Mouse (Mus musculus): Measurements from ENCODE around the gene Ctnnbip1. TPM values are rescaled to one million over a fixed set of nuclear protein-coding genes. Genes with fewer than 3 reads are reported as not detected.

Ctnnbip1 gene
- polyA plus RNA-seq, 1 experiment from 2014 or later = 56.2 TPM

DNA sequence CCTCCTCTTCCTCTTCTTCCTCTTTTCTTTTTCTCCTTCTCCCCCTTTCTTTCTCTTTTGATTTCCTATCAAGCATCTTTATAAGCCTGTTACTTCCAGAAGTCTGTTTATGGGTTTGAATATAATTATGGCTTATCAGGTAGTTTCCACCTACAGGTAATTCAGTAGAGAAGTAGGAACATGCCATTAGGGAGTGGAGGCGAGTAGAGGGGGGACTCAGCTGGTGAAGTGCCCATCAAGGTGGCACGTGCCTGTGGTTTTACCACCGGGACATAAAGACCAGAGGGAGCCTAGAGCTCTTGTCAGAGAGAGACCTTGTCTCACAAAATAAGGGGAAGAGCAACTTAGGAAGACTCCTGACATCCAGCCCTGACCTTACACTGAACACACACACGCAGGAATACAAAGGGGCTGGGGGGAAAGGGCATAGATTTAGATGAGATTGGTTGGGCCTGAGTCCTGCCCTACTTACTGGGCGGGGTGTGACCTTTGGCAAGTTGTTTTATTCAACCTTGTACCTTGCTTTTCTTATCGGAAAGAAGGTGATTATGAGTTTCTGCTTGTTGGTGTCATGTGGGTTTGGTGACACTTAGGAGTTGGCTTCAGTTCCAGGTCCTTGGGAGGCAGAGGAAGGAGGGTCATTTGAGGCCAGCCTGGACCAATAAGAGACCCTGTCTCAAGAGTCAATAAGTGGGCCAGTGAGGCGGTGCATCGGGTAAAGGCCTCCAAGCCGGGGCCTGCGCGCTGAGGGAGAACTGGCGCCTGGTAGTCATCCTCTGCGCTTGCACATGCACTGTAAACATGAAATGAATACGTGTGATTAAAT, 28.4 kb upstream of the Ctnnbip1 start:
- WGBS = 75% methylated on average over 14 of the region's 14 CpGs
- peaks cover 13% of the 10 kb centered on the region for H3K36me3 ChIP-seq (ENCODE audit: control insufficient read depth, insufficient read depth, low read length)
- peak; percentile 44; the same call in 1 of the 2 replicates for ATAC-seq (ENCODE audit: insufficient read depth, low FRiP score)
- H3K4me2 ChIP-seq (ENCODE audit: low read depth, low read length) = no peak overlapping the region
- no peak overlapping the region for H3K4me3 ChIP-seq (replicated peaks; ENCODE audit: low read length)
- H3K4me1 ChIP-seq (ENCODE audit: control insufficient read depth, insufficient read depth, low read length) = peaks cover 8% of the 10 kb centered on the region; the same call in 1 of the 2 replicates
- no peaks in the 10 kb centered on the region for H3K27me3 ChIP-seq (ENCODE audit: control insufficient read depth, insufficient read depth, low read length)
- no peak overlapping the region for H3K9ac ChIP-seq (ENCODE audit: low read length)
- H3K9me3 ChIP-seq (replicated peaks; ENCODE audit: control insufficient read depth, low read length) = 0 out of 2 replicates have a peak, but pooled peaks cover 3% of the 10 kb centered on the region
- H3K27ac ChIP-seq (ENCODE audit: low read length) = peak overlapping the region; percentile 31; the same call in 1 of the 2 replicates

DNA sequence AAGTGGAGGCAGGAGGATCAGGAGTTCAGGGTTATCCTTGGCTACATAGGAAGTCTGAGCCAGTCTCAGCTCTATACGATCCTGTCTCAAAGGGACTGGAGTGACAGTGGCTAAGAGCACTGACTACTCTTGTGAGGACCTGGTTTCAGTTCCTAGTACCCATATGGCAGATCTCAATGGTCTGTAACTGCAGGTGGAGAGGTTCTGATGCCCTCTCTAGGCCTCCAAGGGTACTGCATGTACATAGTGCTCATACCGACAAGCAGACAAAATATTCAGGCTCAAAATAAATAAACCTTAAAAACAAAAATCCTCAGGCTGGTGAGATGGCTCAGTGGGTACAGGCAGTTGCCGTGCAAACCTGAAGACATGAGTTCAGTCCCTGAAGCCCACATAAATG, 26.9 kb upstream of the Ctnnbip1 start:
- 96% methylated on average over 3 of the region's 3 CpGs for WGBS
- 0 out of 2 replicates have a peak, but pooled peaks cover 3% of the 10 kb centered on the region for H3K9me3 ChIP-seq (replicated peaks; ENCODE audit: control insufficient read depth, low read length)
- H3K36me3 ChIP-seq (ENCODE audit: control insufficient read depth, insufficient read depth, low read length) = peaks cover 21% of the 10 kb centered on the region
- H3K27me3 ChIP-seq (ENCODE audit: control insufficient read depth, insufficient read depth, low read length) = no peaks in the 10 kb centered on the region
- H3K9ac ChIP-seq (ENCODE audit: low read length) = no peak overlapping the region
- no peak overlapping the region for H3K4me2 ChIP-seq (ENCODE audit: low read depth, low read length)
- no peak overlapping the region for H3K4me3 ChIP-seq (replicated peaks; ENCODE audit: low read length)
- H3K4me1 ChIP-seq (ENCODE audit: control insufficient read depth, insufficient read depth, low read length) = peaks cover 6% of the 10 kb centered on the region; the same call in 1 of the 2 replicates
- no peak for ATAC-seq (ENCODE audit: insufficient read depth, low FRiP score)
- no peak overlapping the region for H3K27ac ChIP-seq (ENCODE audit: low read length)

DNA sequence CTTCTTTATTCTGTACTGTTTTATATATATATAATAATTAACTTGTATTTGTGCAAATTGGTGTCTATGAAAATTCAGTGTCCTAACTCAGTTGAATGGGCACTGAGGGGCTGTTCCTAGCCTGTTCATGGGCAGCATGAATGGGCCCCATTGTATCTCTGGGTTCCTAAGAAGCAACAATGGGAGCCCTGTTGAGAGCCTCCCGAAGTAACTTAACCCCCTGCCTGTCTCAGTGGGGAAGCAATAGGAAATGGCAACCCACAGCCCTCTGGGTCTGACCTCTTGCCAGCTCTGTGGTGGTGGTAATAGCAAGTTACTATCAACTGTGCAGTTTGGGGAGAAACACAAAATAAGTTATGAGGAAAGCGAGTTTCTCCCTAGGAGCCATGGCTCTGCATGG, 21.4 kb upstream of the Ctnnbip1 start:
- 76% methylated on average over 2 of the region's 2 CpGs for WGBS
- Histone ChIP-seq H3K27ac (ENCODE audit: low read length) (no peak overlapping the region), H3K27me3 (ENCODE audit: control insufficient read depth, insufficient read depth, low read length) (no peaks in the 10 kb centered on the region), H3K4me2 (ENCODE audit: low read depth, low read length) (no peak overlapping the region), H3K4me3 (replicated peaks; ENCODE audit: low read length) (no peak overlapping the region), H3K9ac (ENCODE audit: low read length) (no peak overlapping the region), H3K36me3 (ENCODE audit: control insufficient read depth, insufficient read depth, low read length) (peaks cover 26% of the 10 kb centered on the region), H3K9me3 (replicated peaks; ENCODE audit: control insufficient read depth, low read length) (no peaks in the 10 kb centered on the region), H3K4me1 (ENCODE audit: control insufficient read depth, insufficient read depth, low read length) (no peaks in the 10 kb centered on the region)
- peak; percentile 53; the same call in 1 of the 2 replicates for ATAC-seq (ENCODE audit: insufficient read depth, low FRiP score)

DNA sequence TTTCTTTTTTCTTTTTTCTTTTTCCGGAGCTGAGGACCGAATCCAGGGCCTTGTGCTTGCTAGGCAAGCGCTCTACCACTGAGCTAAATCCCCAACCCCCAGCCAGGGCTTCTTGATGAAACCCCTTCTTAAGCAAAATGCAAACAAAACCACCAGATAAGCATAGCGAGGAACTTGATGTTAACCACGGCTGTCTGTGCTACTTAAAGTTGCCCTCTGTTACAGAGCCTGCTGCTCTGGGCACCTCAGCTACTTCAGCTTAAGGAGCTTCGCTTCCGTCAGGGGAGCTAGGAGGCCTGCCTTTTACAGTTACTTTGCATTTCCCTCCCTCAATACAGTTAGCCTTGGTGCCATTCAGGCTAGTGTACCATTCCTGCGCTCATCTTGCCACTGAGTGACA, 19.1 kb upstream of the Ctnnbip1 start:
- no peak overlapping the region for H3K9ac ChIP-seq (ENCODE audit: low read length)
- H3K4me2 ChIP-seq (ENCODE audit: low read depth, low read length) = no peak overlapping the region
- H3K4me3 ChIP-seq (replicated peaks; ENCODE audit: low read length) = no peak overlapping the region
- ATAC-seq (ENCODE audit: insufficient read depth, low FRiP score) = no peak
- H3K27me3 ChIP-seq (ENCODE audit: control insufficient read depth, insufficient read depth, low read length) = no peaks in the 10 kb centered on the region
- H3K27ac ChIP-seq (ENCODE audit: low read length) = no peak overlapping the region
- H3K9me3 ChIP-seq (replicated peaks; ENCODE audit: control insufficient read depth, low read length) = no peaks in the 10 kb centered on the region
- 67% methylated on average over 8 of the region's 8 CpGs for WGBS
- no peaks in the 10 kb centered on the region for H3K4me1 ChIP-seq (ENCODE audit: control insufficient read depth, insufficient read depth, low read length)
- peaks cover 32% of the 10 kb centered on the region for H3K36me3 ChIP-seq (ENCODE audit: control insufficient read depth, insufficient read depth, low read length)

DNA sequence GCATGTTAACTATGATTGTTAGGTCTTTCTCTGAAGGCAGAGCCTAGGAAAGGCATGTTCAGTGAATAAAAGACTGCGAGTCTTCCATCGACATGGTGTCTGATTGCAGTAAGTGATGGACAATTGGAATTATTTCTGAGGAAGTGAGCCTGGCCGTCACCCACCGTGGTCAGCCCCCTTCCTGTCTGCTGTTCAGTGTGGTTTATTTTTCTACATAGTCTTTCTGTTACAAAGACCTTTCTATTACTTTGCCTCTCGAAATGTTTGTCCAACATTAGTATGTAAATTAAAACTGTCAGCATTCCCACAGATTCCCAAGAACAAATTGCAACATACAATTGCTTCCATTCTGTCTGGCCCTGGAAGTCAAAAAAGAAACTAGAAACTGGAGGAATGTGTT, 18.2 kb upstream of the Ctnnbip1 start:
- no peaks in the 10 kb centered on the region for H3K4me1 ChIP-seq (ENCODE audit: control insufficient read depth, insufficient read depth, low read length)
- no peak overlapping the region for H3K27ac ChIP-seq (ENCODE audit: low read length)
- no peak overlapping the region for H3K4me2 ChIP-seq (ENCODE audit: low read depth, low read length)
- no peaks in the 10 kb centered on the region for H3K9me3 ChIP-seq (replicated peaks; ENCODE audit: control insufficient read depth, low read length)
- H3K4me3 ChIP-seq (replicated peaks; ENCODE audit: low read length) = no peak overlapping the region
- H3K36me3 ChIP-seq (ENCODE audit: control insufficient read depth, insufficient read depth, low read length) = peaks cover 24% of the 10 kb centered on the region; the same call in 1 of the 2 replicates
- 81% methylated on average over 5 of the region's 5 CpGs for WGBS
- H3K27me3 ChIP-seq (ENCODE audit: control insufficient read depth, insufficient read depth, low read length) = no peaks in the 10 kb centered on the region
- no peak overlapping the region for H3K9ac ChIP-seq (ENCODE audit: low read length)
- no peak for ATAC-seq (ENCODE audit: insufficient read depth, low FRiP score)

DNA sequence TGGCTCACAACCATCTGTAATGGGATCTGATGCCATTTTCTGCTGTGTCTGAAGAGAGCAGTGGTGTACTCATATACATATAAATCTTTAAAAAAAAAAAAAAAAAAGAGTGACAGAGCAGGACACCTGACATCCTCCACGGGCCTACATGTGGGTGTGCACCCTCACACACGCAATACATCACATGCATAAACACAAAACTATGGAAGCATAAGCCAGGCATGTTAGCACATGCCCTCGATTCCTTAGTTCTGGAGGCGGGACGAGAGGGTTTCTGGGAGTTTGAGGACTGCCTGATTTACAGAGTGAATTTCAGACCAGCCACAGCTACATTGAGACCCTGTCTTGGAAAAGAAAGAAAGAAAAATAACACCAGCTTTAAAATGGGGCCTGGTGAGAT, 13.7 kb upstream of the Ctnnbip1 start:
- H3K9me3 ChIP-seq (replicated peaks; ENCODE audit: control insufficient read depth, low read length) = no peaks in the 10 kb centered on the region
- H3K4me2 ChIP-seq (ENCODE audit: low read depth, low read length) = no peak overlapping the region
- no peak overlapping the region for H3K9ac ChIP-seq (ENCODE audit: low read length)
- H3K4me3 ChIP-seq (replicated peaks; ENCODE audit: low read length) = no peak overlapping the region
- no peak for ATAC-seq (ENCODE audit: insufficient read depth, low FRiP score)
- H3K4me1 ChIP-seq (ENCODE audit: control insufficient read depth, insufficient read depth, low read length) = no peaks in the 10 kb centered on the region
- H3K27ac ChIP-seq (ENCODE audit: low read length) = peak overlapping the region; percentile 42; the same call in 1 of the 2 replicates
- no peaks in the 10 kb centered on the region for H3K27me3 ChIP-seq (ENCODE audit: control insufficient read depth, insufficient read depth, low read length)
- WGBS = 77% methylated on average over 5 of the region's 5 CpGs
- H3K36me3 ChIP-seq (ENCODE audit: control insufficient read depth, insufficient read depth, low read length) = peaks cover 12% of the 10 kb centered on the region; the same call in 1 of the 2 replicates

DNA sequence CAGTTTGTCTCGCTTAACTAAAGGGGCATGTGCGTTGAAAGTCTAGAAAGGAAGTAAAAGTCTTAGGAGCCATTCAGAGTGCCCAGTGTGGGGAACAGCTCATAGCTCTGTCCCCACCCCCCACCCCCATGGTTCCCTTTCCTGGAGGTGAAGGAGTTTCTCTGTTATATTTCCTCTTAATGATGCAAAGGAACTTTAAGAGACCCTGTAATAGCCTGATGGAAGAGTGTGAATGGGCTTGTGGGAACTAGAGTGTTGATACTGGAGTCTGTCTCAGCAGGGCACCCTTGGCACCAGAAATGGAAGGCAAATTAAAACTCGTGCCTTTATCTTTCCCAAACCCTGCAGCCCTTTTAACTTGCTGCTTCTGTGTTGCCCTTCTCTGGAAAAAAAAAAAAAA, 13.2 kb upstream of the Ctnnbip1 start:
- Histone ChIP-seq H3K4me1 (ENCODE audit: control insufficient read depth, insufficient read depth, low read length) (no peaks in the 10 kb centered on the region), H3K9me3 (replicated peaks; ENCODE audit: control insufficient read depth, low read length) (no peaks in the 10 kb centered on the region), H3K27me3 (ENCODE audit: control insufficient read depth, insufficient read depth, low read length) (no peaks in the 10 kb centered on the region), H3K36me3 (ENCODE audit: control insufficient read depth, insufficient read depth, low read length) (peaks cover 12% of the 10 kb centered on the region; the same call in 1 of the 2 replicates), H3K27ac (ENCODE audit: low read length) (peak overlapping the region; percentile 42; the same call in 1 of the 2 replicates), H3K4me3 (replicated peaks; ENCODE audit: low read length) (no peak overlapping the region), H3K9ac (ENCODE audit: low read length) (no peak overlapping the region), H3K4me2 (ENCODE audit: low read depth, low read length) (no peak overlapping the region)
- WGBS = 42% methylated on average over 3 of the region's 3 CpGs
- ATAC-seq (ENCODE audit: insufficient read depth, low FRiP score) = no peak

DNA sequence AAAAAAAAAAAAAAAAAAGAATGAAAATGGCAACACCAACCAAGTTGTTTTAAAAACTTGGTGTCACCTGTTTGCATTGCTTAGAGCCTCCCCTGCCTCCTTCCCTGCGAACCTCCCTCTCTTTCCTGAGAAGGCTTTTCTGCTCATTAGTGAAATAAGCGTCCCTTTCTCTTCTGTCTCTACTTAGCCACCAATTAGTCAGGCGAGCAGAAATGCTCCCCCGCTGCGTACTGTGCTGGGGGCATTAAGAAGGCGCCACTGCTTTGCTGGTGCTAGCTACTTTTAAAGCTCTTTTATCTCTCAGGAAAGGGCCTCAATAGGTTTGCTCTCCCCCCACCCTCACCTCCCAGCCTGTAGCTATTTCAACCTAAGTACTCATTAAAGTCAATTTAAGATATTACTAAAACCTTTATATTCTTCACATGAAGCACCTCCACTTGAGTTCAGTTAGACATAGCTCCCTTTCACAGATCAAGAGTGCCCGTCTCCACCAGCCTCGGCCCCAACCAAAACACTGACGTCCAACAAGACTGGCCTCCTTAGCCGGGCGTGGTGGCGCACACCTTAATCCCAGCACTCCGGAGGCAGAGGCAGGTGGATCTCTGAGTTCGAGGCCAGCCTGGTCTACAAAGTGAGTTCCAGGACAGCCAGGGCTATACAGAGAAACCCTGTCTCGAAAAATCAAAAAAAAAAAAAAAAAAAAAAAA, 12.6 kb upstream of the Ctnnbip1 start:
- H3K36me3 ChIP-seq (ENCODE audit: control insufficient read depth, insufficient read depth, low read length) = peaks cover 9% of the 10 kb centered on the region; the same call in 1 of the 2 replicates
- no peaks in the 10 kb centered on the region for H3K27me3 ChIP-seq (ENCODE audit: control insufficient read depth, insufficient read depth, low read length)
- no peak overlapping the region for H3K4me2 ChIP-seq (ENCODE audit: low read depth, low read length)
- H3K9ac ChIP-seq (ENCODE audit: low read length) = no peak overlapping the region
- H3K27ac ChIP-seq (ENCODE audit: low read length) = no peak overlapping the region
- 75% methylated on average over 14 of the region's 15 CpGs for WGBS
- H3K9me3 ChIP-seq (replicated peaks; ENCODE audit: control insufficient read depth, low read length) = no peaks in the 10 kb centered on the region
- ATAC-seq (ENCODE audit: insufficient read depth, low FRiP score) = no peak
- H3K4me1 ChIP-seq (ENCODE audit: control insufficient read depth, insufficient read depth, low read length) = no peaks in the 10 kb centered on the region
- H3K4me3 ChIP-seq (replicated peaks; ENCODE audit: low read length) = no peak overlapping the region

DNA sequence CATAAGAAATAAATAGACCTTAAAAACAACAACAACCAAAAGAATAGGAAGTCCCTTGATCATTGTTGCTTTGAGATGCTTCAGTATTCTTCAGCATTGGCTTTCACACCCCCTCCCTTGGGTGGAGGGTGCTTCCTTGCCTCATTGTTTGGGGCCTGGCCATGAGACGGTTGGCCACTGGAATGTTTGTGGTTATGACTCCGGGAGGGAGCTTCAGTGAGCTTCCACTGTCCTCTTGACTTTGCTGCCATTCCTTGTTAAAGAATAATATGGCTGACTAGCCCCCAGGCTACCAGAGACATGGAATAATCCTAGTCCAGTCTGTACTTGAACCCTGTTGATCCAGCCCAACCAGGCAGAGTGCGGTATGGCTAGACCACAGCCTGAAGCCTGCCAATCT, 11.1 kb upstream of the Ctnnbip1 start:
- no peaks in the 10 kb centered on the region for H3K4me1 ChIP-seq (ENCODE audit: control insufficient read depth, insufficient read depth, low read length)
- H3K27me3 ChIP-seq (ENCODE audit: control insufficient read depth, insufficient read depth, low read length) = no peaks in the 10 kb centered on the region
- H3K27ac ChIP-seq (ENCODE audit: low read length) = no peak overlapping the region
- H3K9me3 ChIP-seq (replicated peaks; ENCODE audit: control insufficient read depth, low read length) = no peaks in the 10 kb centered on the region
- ATAC-seq (ENCODE audit: insufficient read depth, low FRiP score) = no peak
- 75% methylated on average over 3 of the region's 3 CpGs for WGBS
- H3K9ac ChIP-seq (ENCODE audit: low read length) = no peak overlapping the region
- H3K4me3 ChIP-seq (replicated peaks; ENCODE audit: low read length) = no peak overlapping the region
- H3K36me3 ChIP-seq (ENCODE audit: control insufficient read depth, insufficient read depth, low read length) = peaks cover 7% of the 10 kb centered on the region; the same call in 1 of the 2 replicates
- no peak overlapping the region for H3K4me2 ChIP-seq (ENCODE audit: low read depth, low read length)
